In genomic region chr5:38556406-38556805, GRCm38 (mm10) we compare ENCODE assay signal across 24 mouse cellular contexts.
"Had no signal": no experiment of that assay in that cellular context is flagged by ENCODE, and none has a peak within 500 bp of the region (broad histone marks: within the 10 kb centered on the region; RNA-seq: fewer than 3 reads in every experiment).

No protein-coding gene starts in this region.

- H3K9ac ChIP-seq: kidney, embryonic 15.5 days; limb, embryonic 13.5 days; liver, embryonic 12.5 days; liver, embryonic 15.5 days; lung, embryonic 15.5 days; midbrain, embryonic 12.5 days; neural tube, embryonic 12.5 days; neural tube, embryonic 15.5 days; stomach, embryonic 15.5 days had no signal

- ATAC-seq: liver, embryonic 12.5 days; midbrain, embryonic 16.5 days had no signal

- H3K27ac ChIP-seq: kidney, embryonic 15.5 days; limb, embryonic 10.5 days; limb, embryonic 13.5 days; liver, embryonic 12.5 days; liver, embryonic 15.5 days; lung, embryonic 15.5 days; midbrain, embryonic 12.5 days; neural tube, embryonic 12.5 days; neural tube, embryonic 15.5 days; stomach, embryonic 15.5 days had no signal

- DNase-seq: kidney, adult 8-10 months; kidney, postnatal 10 days; kidney, postnatal 36 days; liver; lung, adult 18-20 months; lung, postnatal 10 days; lung, postnatal 36 days; right cerebral cortex, adult 18-20 months; right cerebral cortex, postnatal 14 days; right cerebral cortex, postnatal 4 days; spleen, adult 18-20 months; thymus, adult 18-20 months; thymus, postnatal 36 days had no signal

- H3K4me3 ChIP-seq: kidney, embryonic 15.5 days; limb, embryonic 10.5 days; limb, embryonic 13.5 days; liver, embryonic 12.5 days; liver, embryonic 15.5 days; lung, embryonic 15.5 days; midbrain, embryonic 12.5 days; neural tube, embryonic 12.5 days; neural tube, embryonic 15.5 days; stomach, embryonic 15.5 days had no signal

- H3K27me3 ChIP-seq: kidney, embryonic 15.5 days; limb, embryonic 13.5 days; liver, embryonic 12.5 days; liver, embryonic 15.5 days; lung, embryonic 15.5 days; midbrain, embryonic 12.5 days; neural tube, embryonic 12.5 days; neural tube, embryonic 15.5 days; stomach, embryonic 15.5 days had no signal

- H3K4me2 ChIP-seq: kidney, embryonic 15.5 days; limb, embryonic 13.5 days; liver, embryonic 12.5 days; liver, embryonic 15.5 days; lung, embryonic 15.5 days; midbrain, embryonic 12.5 days; neural tube, embryonic 12.5 days; neural tube, embryonic 15.5 days; stomach, embryonic 15.5 days had no signal

- H3K9me3 ChIP-seq: kidney, embryonic 15.5 days; limb, embryonic 10.5 days; limb, embryonic 13.5 days; liver, embryonic 12.5 days; liver, embryonic 15.5 days; lung, embryonic 15.5 days; midbrain, embryonic 12.5 days; neural tube, embryonic 12.5 days; neural tube, embryonic 15.5 days; stomach, embryonic 15.5 days had no signal
